Mouse (Mus musculus): Measurements from ENCODE around the gene Cldn4.

Gene Cldn4

GRCm38 (mm10) chr5:134932903-134933276 lies 13.8 kb downstream of the Cldn4 start:
- DNase-seq (ENCODE audit: low spot score): peak; percentile 77

DNA sequence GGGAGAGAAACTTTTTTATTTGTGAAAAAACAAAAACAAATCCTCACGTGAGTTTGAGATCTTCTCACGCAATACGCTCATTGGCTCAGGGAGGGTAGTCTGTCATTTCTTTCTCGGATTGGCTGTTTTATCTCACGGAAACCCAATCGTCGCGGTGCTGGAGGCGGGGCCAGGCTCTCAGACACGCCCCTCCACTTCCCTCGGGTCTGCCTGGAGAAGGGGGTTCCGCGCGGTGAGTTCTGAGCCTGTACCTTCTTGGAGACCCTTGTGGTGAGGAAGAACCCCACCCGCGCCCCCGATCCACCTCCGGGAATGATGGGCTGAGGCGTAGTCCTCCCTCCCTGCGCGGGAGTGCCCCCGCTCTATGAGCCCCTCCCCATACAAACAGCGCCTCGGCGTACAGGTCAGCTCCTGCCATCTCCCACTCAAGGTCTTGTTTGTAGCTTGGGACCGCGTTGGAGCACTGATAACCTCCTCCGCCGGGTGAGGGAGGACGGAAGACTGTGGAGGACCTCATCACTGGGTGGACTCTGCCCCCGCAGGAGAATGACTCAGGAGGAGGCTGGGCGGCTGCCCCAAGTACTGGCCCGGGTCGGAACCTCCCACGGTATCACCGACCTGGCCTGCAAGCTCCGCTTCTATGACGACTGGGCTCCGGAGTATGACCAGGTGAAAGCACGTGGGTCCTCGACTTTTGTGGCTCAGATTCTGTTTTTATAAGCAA lies 14.4 kb downstream of the Cldn4 start, which contains the start of gene Mettl27:
TSS of gene Mettl27 (plus strand) at position 190 of the 724 bp plus-strand sequence.
- peak; percentile 86 for DNase-seq (ENCODE audit: low spot score)

DNA sequence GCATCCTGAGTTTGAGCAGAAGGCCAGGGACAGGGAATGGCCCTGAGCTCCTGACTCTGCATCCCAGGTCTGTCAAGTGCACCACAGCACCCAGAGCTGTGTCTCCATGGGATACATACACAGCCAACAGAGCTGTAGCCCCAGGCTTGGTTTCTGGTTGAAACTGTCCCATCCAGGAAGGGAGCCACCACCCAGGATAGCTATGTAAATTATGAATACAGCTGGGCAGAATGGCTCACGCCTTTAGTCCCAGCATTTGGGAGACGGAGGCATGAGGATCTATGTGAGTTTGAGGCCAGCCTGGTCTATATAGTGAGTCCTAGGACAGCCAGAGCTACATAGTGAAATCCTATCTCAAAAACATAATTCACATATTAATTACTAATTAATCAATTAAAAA lies 16.7 kb downstream of the Cldn4 start:
- DNase-seq (ENCODE audit: low spot score): no peak

- no peak for DNase-seq (ENCODE audit: low spot score)
Measured at GRCm38 (mm10) chr5:134926726-134927125, 20.0 kb downstream of the Cldn4 start.

DNA sequence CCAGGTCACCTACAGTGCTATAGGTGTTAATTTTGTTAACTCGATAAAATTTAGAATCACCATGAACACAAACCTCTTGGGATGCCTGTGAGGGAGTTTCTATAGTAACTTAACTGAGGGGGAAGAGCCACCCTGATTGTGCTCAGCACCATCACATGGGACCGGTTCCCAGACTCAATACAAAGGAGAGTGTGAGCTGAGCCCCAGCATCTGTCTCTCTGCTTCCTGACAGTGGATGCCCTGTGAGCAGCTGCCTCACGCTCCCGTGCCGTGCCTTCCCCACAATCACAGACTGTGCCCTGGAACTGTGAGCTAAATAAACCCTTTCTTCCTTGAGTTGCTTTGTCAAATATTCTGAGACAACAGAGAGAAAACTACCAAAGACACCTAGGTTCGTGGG lies 23.6 kb downstream of the Cldn4 start:
- no peak for DNase-seq (ENCODE audit: low spot score)

DNA sequence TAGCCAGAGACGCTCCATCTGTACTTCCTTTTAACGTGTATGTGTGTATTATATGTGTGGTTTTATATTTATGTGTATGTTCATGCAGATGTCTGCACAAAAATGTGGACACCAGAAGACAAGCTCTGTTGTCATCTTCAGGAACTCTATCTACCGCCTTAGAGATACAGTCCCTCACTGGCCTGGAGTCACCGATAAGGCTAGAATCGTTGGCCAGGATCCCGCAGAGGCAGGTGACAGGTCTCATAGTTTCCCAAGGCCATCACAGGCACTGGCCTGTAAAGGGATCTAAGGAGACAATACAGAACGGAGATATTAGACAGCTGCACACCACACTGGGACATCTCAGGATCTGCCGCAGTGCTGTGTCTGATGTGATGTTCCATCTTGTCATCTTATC lies 25.6 kb downstream of the Cldn4 start:
- peak; percentile 66 for DNase-seq (ENCODE audit: low spot score)

- peak; percentile 60 for DNase-seq (ENCODE audit: low spot score)
Measured at GRCm38 (mm10) chr5:134920106-134920687, 26.5 kb downstream of the Cldn4 start.

- peak; percentile 72 for DNase-seq (ENCODE audit: low spot score)
Measured at GRCm38 (mm10) chr5:134919097-134919496, 27.6 kb downstream of the Cldn4 start.

- peak; percentile 78 for DNase-seq (ENCODE audit: low spot score)
Measured at GRCm38 (mm10) chr5:134918071-134918832, 28.5 kb downstream of the Cldn4 start.

- DNase-seq (ENCODE audit: low spot score): peak; percentile 74
Measured at GRCm38 (mm10) chr5:134915311-134915710, 31.4 kb downstream of the Cldn4 start, which contains the start of gene Cldn13. Gene Cldn13 (minus strand): TSS chr5:134915526.

GRCm38 (mm10) chr5:134914510-134914909 lies 32.2 kb downstream of the Cldn4 start:
- peak; percentile 46 for DNase-seq (ENCODE audit: low spot score)

GRCm38 (mm10) chr5:134913753-134914152 lies 33.0 kb downstream of the Cldn4 start:
- peak; percentile 67 for DNase-seq (ENCODE audit: low spot score)

- DNase-seq (ENCODE audit: low spot score): no peak
Measured at GRCm38 (mm10) chr5:134913352-134913751, 33.4 kb downstream of the Cldn4 start.

DNA sequence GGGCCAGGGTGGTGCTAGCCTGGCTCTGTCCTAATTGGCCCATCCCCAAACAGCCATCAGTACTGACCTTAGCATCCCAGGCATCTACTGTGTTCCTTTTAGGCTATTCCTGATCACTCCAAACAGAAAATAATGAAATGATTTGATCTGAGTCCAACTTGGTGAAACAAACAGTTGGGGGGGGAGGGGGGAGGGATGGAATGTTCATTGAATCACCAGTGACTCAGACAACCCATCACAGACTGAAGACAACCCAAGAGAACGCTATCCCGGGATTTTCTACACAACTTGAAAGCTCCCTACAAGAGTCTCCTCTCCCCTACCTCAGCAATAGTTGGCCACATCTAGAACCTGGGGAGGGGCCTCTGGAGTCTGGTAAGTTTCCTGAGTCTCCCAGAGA lies 34.8 kb downstream of the Cldn4 start:
- no peak for DNase-seq (ENCODE audit: low spot score)

- peak; percentile 89 for DNase-seq (ENCODE audit: low spot score)
Measured at GRCm38 (mm10) chr5:134907135-134907534, 39.6 kb downstream of the Cldn4 start.

- no peak for DNase-seq (ENCODE audit: low spot score)
Measured at GRCm38 (mm10) chr5:134906633-134907032, 40.1 kb downstream of the Cldn4 start, which contains the start of gene Tmem270. Gene Tmem270 (minus strand): TSS chr5:134906733.

- DNase-seq (ENCODE audit: low spot score): no peak
Measured at GRCm38 (mm10) chr5:134901644-134902027, 45.1 kb downstream of the Cldn4 start.

DNA sequence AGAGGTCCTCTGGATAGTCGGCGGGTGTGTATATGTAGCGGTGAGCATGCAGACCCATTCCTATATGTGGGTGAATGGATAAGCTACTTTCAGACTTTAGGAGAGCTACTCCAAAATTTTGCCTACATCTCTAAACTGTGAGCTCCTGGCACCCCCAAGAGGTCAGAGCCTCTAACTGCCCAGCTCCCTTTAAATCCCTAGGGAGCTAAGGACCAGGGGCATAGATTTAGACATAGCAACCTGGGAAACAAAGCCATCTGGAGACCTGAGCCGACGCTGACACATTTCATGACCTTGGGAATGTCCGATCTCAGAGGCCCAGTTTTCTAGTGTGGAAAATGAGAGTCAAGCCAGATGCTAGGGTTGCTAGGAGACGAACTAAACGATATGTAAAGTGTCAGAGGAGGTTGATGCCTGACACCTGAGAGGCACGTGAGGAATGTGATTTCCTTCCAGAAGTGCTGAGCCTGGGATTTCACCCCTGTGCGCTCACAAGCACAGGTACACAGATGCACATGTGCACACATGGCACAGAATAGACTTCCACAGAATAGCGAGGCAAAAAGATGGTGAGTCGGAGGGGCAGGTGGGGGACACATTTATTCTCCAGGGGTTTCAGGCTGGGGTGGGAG lies 45.6 kb downstream of the Cldn4 start:
- no peak for DNase-seq (ENCODE audit: low spot score)

- no peak for DNase-seq (ENCODE audit: low spot score)
Measured at GRCm38 (mm10) chr5:134897596-134897995, 49.1 kb downstream of the Cldn4 start.

- no peak for DNase-seq (ENCODE audit: low spot score)
Measured at GRCm38 (mm10) chr5:134896965-134897364, 49.8 kb downstream of the Cldn4 start.

DNA sequence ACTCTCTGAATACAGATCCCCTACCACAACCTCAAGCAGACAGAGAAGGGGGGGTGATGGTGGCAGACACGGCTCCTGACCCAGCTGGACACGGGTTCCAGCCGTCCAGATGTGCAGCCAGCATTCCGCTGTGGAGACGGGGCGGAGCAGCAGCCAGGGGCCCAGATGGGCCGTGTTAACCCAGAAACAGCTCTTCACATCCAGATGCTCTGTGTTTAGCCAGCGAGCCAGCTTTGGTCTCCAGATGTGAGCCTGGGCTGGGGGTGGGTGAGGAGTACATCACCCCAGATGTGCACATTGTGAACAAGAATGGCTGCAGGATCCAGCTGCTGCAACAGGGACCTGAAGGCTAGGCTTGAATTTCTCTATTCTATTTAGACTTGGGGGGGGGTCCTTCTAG lies 51.4 kb downstream of the Cldn4 start:
- no peak for DNase-seq (ENCODE audit: low spot score)

All from spleen, adult 12 weeks (tissue).